Mouse (Mus musculus): ENCODE measurements at regions not wholly inside any gene's neighbourhood (a gene's known extent, or its start where the extent isn't known, plus 50 kb on each side); places are given as distances from the start of the nearest gene placed in this dataset.
"Not testable (repeated sequence)": the region's sequence is repeated elsewhere in the genome, so short reads cannot be mapped to it uniquely, and the experiment has no call there.

DNA sequence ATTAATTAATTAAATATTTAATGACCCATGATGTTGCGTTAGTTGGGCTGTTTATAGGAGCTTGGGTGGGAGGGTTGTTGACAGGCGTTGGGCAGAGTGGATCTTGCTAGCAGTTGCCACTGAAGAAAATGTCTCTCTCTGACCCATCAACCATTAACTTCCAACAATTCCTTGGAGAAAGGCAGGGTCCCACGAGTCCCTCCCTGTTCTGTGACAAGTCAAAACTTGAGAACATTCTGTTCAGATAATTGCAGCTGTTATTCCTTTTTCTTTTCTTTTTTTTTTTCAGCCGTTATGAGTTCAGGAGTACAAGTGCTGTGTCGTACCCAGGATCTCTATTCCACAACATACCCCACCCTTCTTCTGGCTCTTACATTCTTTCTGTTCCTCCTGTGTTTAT is 59.8 kb upstream of the Tnfrsf21 start:
- DNase-seq = no peak

DNA sequence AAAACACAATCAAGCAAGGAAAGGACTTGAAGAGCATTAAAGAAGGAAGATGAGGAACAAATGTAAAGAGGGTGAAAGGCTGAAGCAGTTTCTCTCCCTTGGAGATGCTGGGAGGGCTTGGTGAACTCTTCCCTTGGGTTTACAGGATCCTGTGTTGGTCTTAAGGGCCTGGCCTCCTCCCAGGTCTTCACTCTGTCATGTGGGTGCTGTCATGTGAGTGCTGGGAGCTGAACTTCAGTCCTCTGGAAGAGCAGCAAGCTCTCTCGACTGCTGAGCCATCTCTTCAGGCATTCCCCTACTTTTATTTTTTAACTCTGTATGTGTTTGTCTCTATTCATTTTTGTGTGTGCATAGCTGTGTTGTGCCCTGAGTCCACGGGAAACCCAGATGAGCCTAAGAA is 61.6 kb upstream of the Tnfrsf21 start:
- no peak for DNase-seq

DNA sequence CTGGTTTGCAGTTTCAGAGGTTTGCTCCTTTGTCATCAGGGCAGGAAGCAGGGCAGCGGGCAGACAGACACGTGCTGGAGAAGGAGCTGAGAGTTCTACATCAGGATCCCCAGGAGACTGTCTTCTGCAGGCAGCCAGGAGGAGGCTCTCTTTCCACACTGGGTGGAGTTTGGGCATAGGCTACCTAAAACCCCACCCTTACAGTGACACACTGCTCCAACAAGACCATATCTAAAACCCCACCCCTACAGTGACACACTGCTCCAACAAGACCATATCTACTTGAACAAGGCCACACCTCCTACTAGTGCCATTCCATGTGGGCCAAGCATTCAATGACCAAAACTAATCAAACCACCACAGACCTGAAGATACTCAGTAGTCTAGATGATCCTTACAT is 68.0 kb upstream of the Cd2ap start:
- no peak for DNase-seq

DNA sequence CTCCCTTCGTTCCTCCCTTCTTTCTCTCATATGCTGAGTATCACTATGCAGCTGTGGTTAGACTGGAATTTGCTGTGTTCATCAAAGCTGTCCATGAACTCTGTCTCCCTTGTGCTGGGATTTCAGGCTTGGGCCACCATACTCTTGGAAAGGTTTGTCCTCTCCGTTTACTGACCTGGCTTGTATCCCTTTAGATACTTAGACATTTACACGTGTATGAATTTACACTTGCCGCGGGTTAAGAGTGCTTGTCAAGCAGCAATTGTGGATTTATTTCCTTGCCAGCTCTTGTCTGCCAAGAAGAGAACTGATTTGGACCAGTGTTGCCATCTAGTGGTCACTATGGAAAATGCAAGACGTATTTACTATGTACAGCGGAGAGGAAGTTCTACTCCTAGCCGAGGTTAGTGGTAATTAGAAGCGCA is 66.8 kb upstream of the Cd2ap start:
- peak; percentile 71 for DNase-seq

DNA sequence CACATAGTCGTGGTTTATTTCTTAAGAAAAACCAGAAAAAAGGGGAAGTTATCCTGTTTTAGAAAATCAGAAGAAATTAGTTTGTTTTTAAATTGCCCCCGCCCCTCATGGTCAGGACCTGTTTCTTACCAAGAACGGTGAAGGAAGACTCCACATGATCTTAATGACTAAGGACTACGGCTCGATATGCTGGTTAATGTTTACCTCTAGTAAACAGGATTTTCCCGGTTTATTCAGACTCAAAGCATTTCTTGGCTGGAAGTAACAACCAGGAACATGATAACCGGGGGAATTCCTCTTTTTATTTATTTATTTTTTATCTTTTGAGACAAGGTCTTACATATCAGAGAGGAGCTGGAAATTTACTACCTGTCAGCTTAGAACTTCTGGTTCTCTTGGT is 63.0 kb upstream of the Cd2ap start:
- DNase-seq = no peak

DNA sequence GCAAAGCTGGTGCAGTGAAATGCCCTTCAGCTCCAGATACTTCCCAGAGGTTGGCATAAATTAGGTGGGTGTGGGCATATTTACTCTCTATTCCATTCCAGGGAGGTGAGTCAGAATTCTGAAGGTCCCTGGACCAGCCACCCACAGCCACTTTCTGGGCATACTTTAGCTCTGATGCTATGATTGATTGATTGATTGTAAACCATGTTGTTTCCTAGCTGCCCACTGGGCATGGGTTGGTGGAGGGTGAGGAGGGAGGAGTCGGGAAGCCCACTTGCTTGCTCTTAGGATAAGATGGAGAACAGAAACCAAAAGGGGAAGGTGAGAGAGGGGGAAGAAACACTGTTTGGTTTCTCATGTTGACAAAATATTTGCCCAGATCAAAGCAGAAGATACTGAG is 62.1 kb upstream of the Cd2ap start:
- peak; percentile 16 for DNase-seq

DNA sequence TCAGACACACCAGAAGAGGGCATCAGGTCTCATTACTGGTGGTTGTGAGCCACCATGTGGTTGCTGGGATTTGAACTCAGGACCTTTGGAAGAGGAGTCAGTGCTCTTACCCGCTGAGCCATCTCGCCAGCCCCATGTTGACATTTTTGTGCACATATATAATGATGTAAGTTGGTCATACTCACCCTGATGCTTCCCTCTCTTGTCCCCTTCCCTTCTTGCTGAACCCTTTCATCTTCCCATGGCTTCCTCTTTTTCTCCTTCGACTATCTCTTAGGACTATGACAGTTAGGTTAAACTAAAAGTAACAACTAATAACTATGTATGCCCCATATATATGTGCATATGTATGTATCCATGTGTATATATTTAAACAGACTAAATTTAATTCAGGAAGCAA is 61.0 kb upstream of the Cd2ap start:
- not testable (repeated sequence) for DNase-seq

DNA sequence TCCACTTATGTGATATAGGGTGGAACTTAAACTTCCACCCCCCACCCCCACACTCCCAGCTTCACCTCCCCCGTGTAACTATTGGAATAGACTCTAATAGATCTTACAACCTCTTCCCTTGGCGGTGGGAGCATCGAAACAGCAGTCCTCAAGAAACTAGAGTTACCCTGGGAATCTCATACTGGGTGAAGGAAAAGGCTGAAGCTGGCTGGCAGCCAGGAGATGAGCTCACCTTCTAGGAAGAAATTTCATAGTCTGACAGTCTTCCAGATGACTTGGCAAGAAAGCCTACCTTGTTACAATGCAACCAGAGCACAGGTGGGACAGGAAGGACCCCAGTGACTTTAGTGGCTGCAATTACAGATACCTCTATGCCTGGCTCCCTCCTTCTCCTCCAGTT is 57.6 kb upstream of the Cd2ap start:
- peak; percentile 19 for DNase-seq

DNA sequence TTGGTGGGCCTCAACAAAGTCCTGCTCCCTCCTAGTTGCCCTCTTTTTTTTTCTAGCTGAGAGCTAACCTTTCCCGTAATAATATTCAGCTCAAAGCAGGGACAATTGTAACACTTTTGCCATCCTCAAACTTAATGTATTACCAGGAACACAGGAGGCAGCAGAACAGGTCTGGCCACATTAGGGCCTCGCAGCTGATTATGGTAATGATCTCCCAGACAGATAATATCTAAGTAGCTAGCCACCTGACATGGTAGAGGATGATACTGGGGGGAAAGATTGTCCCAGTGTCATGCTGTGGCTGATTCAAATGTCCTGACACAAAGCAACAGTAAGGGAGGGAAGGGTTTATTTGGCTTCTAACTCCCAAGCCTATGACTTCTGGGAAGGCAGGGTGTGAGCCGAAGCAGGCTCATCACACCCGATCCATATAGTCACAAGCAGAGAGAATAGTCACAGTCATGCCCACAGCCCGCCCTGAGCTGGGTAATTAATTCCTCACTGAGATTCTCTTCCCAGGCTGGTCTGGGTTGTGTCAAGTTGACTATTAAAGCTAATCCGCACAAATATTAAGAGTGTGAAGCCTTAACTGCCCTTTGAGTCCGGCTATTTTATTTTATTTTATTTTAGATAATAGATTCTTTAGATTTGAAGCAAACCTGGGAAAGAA is 57.0 kb upstream of the Cd2ap start:
- DNase-seq = no peak

DNA sequence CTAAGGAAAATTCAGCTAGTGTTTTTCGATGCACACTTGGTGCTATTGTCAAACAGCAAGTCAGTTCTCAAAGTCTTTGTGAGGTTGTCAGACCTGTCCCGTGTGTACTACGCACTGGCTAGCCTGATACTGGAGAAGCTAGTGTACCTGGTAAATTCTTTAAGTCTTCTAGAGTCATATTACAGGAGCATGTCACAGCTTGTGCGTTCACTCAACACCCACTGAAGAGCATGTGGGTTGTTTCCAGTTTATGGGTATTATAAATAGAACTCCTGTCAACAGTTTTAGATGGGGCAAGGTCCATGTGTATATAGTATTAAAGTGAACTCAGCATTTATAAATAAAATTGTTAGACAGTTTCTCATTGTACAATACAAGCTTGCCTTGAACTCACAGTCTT is 50.9 kb upstream of the Cd2ap start:
- DNase-seq = no peak

Data from adrenal gland, postnatal 10 days (tissue).